Comparison of ENCODE assay signal across 8 mouse cellular contexts in the genomic region with DNA sequence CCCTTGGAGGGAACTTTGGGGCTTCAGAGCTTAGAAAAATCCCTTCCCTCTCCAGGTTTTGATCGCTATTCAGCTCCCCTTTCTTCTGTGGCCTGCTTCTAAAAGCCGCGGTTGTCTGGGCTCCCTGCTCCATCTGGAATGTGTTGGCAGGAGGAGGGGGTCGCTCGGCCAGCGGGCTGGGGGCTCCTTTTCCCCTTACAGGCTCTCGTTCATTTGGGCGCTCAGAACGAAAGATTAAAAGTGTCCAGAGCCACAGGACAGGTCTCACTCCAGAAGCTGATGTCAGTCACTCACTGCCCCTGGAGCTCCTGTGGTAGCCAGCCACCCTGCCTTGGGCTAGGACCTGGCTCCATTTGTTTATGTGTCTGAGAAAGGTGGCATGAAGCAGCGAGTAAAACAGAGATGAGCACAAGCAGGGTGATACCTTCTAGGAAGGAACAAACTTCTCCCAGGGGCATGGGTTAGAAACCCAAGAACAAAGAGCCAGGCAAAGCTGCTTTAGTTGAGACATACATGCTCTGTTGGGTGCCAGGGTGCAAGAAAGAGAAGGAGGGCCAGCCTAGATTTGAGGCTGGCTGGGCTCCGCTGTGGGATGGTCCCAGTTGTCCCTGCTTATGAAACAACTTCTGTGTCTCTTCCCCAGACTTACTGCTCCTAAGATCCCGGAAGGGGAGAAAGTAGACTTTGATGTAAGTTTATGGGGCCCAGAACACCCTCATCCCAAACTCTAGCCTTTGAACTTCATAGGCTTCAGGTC. TPM values are rescaled to one million over a fixed set of nuclear protein-coding genes. Genes with fewer than 3 reads are reported as not detected.
A peak's percentile ranks its signal among the peaks of the same experiment; 100 is the strongest.
DNase-seq lines count a peak whose midpoint lies in the region; ATAC-seq lines count a peak whose summit lies in the region.

No protein-coding gene starts in this region.

- H3K4me2 ChIP-seq in forebrain, embryonic 14.5 days (ENCODE audit: low read length) = no peak overlapping the region

- 11% methylated on average over 12 of the region's 12 CpGs for WGBS in forebrain, embryonic 14.5 days

- H3K9me3 ChIP-seq in forebrain, embryonic 14.5 days (replicated peaks; ENCODE audit: control insufficient read depth, low read length) = no peaks in the 10 kb centered on the region

- no peak overlapping the region for H3K4me3 ChIP-seq in forebrain, embryonic 14.5 days (ENCODE audit: low read depth, low read length)

- no peak overlapping the region for H3K9ac ChIP-seq in forebrain, embryonic 14.5 days (ENCODE audit: low read length)

- DNase-seq in gastrocnemius, postnatal 25 days = peak; percentile 63
- DNase-seq in gastrocnemius, postnatal 36 days = no peak
- DNase-seq in Muller cell, postnatal 12 days (ENCODE audit: inconsistent ontology term) = peak; percentile 20
- peak; percentile 46 for DNase-seq in forebrain, embryonic 14.5 days (ENCODE audit: low spot score)
- peak; percentile 43 to 70 for DNase-seq in lung, postnatal 4 days
- DNase-seq in spleen, postnatal 14 days (ENCODE audit: low spot score in 2 of 2) = no peak
- DNase-seq in adrenal gland, adult (ENCODE audit: inconsistent age in 2 of 2, low spot score in 1 of 2) = no peak

- intact Hi-C loops in gastrocnemius, postnatal 36 days (cut with DNase I) = no loop called here

- peak overlapping the region; percentile 44; the same call in 1 of the 2 replicates for H3K27ac ChIP-seq in forebrain, embryonic 14.5 days (ENCODE audit: low read depth, low read length)

- peaks cover 24% of the 10 kb centered on the region for H3K4me1 ChIP-seq in forebrain, embryonic 14.5 days (ENCODE audit: control insufficient read depth, insufficient read depth, low read length)

- H3K36me3 ChIP-seq in forebrain, embryonic 14.5 days (ENCODE audit: control insufficient read depth, insufficient read depth, low read length) = no peaks in the 10 kb centered on the region

- no peaks in the 10 kb centered on the region for H3K27me3 ChIP-seq in forebrain, embryonic 14.5 days (replicated peaks; ENCODE audit: control insufficient read depth, insufficient read depth, low read length)

- no peak for ATAC-seq in forebrain, embryonic 14.5 days
- no peak for ATAC-seq in erythroblast, adult 5-6 weeks (replicated peaks; ENCODE audit: low FRiP score, poor library complexity, severe bottlenecking)

RNA-seq across cellular contexts. Expression of a gene that starts 11.6 kb away (rescaled TPM):
- over 10,000 TPM; 28,170 to 31,317 TPM for total RNA-seq in gastrocnemius, postnatal 25 days (2021)
- over 10,000 TPM; 32,612 to 32,921 TPM for total RNA-seq in gastrocnemius, postnatal 36 days (2021)
- polyA plus RNA-seq in forebrain, embryonic 14.5 days (2014; fragmentation: Nextera tagmentation; extraction: Ambion mirVana) = 0.42 and 0.53 TPM in 2 replicates
- total RNA-seq in erythroblast, adult 5-6 weeks (2015; ENCODE audit: low replicate concordance) = not detected in 2 replicates
- total RNA-seq in erythroblast, adult 5-6 weeks (2017; ENCODE audit: low replicate concordance) = 2.0 TPM in 1 of 2 replicates, not detected in the other

RNA-seq across cellular contexts. Expression of a gene that starts 22.3 kb away (rescaled TPM):
- 10 to 100 TPM in 1 of 2 experiments, 1 to 10 TPM in 1; 8.6 to 18.3 TPM for total RNA-seq in gastrocnemius, postnatal 25 days (2021)
- total RNA-seq in gastrocnemius, postnatal 36 days (2021) = 1 to 10 TPM; 1.8 to 6.1 TPM
- polyA plus RNA-seq in forebrain, embryonic 14.5 days (2014; fragmentation: Nextera tagmentation; extraction: Ambion mirVana) = 21.7 and 28.7 TPM in 2 replicates
- total RNA-seq in erythroblast, adult 5-6 weeks (2015; ENCODE audit: low replicate concordance) = not detected in 2 replicates
- total RNA-seq in erythroblast, adult 5-6 weeks (2017; ENCODE audit: low replicate concordance) = 3.7 and 8.1 TPM in 2 replicates

RNA-seq across cellular contexts. Expression of a gene that starts 49.6 kb away (rescaled TPM):
- total RNA-seq in gastrocnemius, postnatal 25 days (2021) = 10 to 100 TPM; 43.2 to 60.3 TPM
- total RNA-seq in gastrocnemius, postnatal 36 days (2021) = 10 to 100 TPM; 37.2 to 75.3 TPM
- polyA plus RNA-seq in forebrain, embryonic 14.5 days (2014; fragmentation: Nextera tagmentation; extraction: Ambion mirVana) = 5.8 and 5.9 TPM in 2 replicates
- 119 and 155 TPM in 2 replicates for total RNA-seq in erythroblast, adult 5-6 weeks (2015; ENCODE audit: low replicate concordance)
- total RNA-seq in erythroblast, adult 5-6 weeks (2017; ENCODE audit: low replicate concordance) = 98.7 and 120 TPM in 2 replicates

Comparison
In these comparisons a context has a peak if more than half of its experiments do, and no peak if none do; other contexts are left out.
1. DNase-seq: peak in gastrocnemius, postnatal 25 days (single experiment), Muller cell, postnatal 12 days (single experiment), forebrain, embryonic 14.5 days (single experiment) and lung, postnatal 4 days (2 of 2); none in gastrocnemius, postnatal 36 days (0 of 2), spleen, postnatal 14 days (0 of 2) and adrenal gland, adult (0 of 2).
2. RNA of a gene that starts 11.6 kb away (total RNA-seq): 32,612 to 32,921 TPM in gastrocnemius, postnatal 36 days and 28,170 to 31,317 TPM in gastrocnemius, postnatal 25 days; 2.0 TPM in erythroblast, adult 5-6 weeks; every median in the first group is over 1,000 times any median in the second.